Mouse (Mus musculus) bone marrow, adult 2 months (tissue): ENCODE data around the gene Rrp9.

Source experiments
- CTCF ChIP-seq: fragments of 200-500 bp; IDR thresholded peaks from 2 replicates; pipeline ENCODE4 v1.5.1; 2011; ENCODE audit warnings: low read length, control low read depth; ENCODE audit not compliant: control insufficient read depth, insufficient read depth
- POLR2A ChIP-seq: fragments of 200-500 bp; IDR thresholded peaks from 2 replicates; pipeline ENCODE4 v1.6.1; 2011; ENCODE audit warnings: low read depth, mild to moderate bottlenecking, control low read depth, low read length, borderline replicate concordance; ENCODE audit not compliant: control insufficient read depth

DNA sequence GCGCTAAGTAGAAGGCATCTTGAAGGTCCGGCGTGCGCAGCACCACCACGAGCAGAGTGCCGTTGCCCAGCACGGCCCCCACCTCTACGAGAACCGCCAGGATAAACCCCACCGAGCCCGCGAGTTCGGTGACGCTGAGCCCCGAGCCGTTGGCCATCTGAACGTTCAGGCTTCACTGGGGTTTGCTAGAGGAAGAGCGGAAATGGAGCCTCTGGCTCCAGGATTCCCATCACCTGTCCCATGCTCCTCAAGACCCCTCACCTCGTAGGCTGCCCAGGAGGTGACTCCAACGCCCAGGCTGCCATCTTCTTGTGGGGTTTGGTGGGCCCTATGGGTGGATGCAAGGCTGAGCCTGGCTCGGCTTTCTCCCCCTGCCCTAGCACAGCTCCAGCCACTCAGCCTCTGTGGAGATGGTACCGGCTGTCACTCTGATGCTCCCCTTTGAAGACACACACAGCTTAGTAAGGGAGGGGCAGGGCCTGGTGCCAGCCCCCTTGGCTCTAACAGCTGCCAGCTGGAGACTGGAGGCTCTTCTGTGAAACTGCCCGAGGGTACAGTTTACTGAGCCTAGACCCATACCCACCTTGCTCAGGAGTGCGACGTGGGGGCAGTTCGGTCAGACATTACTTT, 10.1 kb upstream of the Rrp9 start, which contains the start of gene Gpr62:
- no peak for TF ChIP-seq POLR2A
- no peak for TF ChIP-seq CTCF
